Mouse (Mus musculus) v-Abl transformed pro-B cells (cell line): ENCODE data around the gene Fam219a.

Source experiments
- in situ Hi-C, 2 experiments: fragments of 400-800 bp; cut with MboI; formaldehyde crosslinking; loops; one replicate each; pipeline ENCODE4 v1.15.1; 2025; ENCODE audit not compliant: unreplicated experiment in 2 of 2

Fam219a gene

DNA sequence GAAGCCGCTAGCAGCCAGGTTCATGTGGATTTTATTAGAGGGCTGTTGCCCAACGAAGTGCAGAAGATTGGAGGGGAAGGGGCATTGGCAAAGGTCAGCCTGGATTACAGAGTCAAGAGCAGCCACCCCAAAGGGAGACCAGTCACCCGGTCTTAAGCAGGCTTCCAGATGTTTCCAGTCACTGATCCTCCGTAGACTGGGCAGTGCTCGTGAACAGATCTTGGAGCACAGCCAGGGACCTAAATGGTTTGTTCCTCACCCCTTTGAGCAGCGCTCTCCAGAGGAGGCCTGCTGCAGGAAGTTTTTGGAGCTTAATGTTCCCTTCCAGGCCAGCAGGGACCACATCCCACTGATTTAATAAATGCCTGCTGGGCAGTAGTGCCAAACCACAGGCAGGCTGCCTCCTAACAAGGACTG, 87.7 kb downstream of the Fam219a start:
- in situ Hi-C loops: no loop called here

- in situ Hi-C loops: no loop called here
Measured at GRCm38 (mm10) chr4:41480254-41480653, 89.1 kb downstream of the Fam219a start.

GRCm38 (mm10) chr4:41479456-41479804, 89.9 kb downstream of the Fam219a start:
- in situ Hi-C loops: no loop called here

GRCm38 (mm10) chr4:41478751-41479455, 90.4 kb downstream of the Fam219a start:
- in situ Hi-C loops: no loop called here

DNA sequence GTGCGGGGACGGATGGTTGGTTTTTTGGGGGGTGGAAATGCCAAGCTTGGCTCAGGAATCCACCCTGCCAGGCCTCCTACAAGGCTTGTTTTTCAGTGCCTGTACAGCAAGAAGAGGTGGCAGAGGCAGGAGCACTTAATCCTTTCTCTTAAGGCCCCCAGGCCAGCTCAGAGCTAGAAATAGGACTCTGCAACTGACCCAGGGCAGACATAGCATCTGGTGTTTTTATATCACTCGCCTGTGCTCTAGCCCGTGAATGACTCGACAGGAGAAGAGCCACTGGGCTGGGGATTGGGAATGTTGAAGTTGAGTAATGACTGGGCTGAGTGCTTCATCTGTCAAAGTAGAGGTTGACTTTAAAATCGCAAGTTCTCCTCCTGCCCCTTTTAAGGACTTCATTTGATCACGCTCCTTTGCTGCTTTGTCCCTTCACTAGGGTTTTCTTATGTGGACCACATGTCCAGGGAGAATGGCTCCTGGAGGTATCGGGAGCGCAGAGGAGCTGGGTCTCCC, 91.6 kb downstream of the Fam219a start:
- in situ Hi-C loops: no loop called here

DNA sequence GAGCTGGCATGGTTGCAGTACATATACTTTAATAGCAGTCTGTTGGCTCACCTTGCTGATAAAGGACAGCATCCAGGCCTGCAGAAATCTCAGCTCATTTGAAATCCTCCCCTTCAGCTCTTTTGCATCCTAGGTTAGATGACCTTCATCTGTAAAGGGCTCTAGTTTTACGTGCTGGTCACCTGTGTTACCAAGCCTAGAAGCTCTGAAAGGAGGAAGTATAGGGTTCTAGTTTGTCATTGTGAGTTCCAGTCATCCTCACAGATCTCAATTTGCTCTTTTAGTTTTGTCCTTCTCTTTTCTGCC, 98.0 kb downstream of the Fam219a start:
- in situ Hi-C loops: loop anchor here in 1 of 2 experiments (25.0 kb wide), 1 partner anchor 1491 kb away; the partner anchor contains the start of gene 1700022I11Rik

GRCm38 (mm10) chr4:41470684-41471383, 98.5 kb downstream of the Fam219a start:
- in situ Hi-C loops: loop anchor here in 1 of 2 experiments (25.0 kb wide), 1 partner anchor 1491 kb away; the partner anchor contains the start of gene 1700022I11Rik

DNA sequence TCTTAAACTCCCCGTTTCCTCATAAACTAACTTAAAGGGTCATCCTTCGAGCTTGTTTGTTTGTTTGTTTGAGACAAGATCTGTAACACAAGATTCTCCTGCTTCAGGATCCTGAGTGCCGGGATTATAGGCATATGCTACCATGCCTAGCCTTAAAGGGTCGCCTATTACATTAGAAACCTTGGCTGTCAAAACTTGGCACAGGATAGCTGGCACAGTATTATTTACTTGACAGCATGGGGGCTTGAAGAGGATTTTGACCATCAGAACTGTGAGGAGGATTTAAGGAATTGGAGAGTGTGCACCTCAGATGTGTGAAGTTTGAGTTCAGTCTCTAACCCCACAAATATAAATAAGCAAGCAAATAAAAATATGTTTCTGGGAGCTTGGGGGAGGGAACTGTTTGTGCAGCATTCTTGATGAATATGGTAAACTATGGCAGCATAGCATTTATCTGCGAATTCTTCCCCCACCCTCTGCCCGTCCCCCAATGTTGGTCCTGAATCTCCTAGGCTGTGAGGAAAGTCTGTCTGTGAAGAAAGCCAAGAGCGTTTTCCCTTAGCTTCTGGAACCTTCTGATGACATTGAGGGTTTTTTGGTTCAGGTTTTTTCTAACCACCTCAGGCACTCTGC, 99.2 kb downstream of the Fam219a start:
- in situ Hi-C loops: loop anchor here in 1 of 2 experiments (25.0 kb wide), 1 partner anchor 1492 kb away; the partner anchor contains the start of gene 1700022I11Rik

GRCm38 (mm10) chr4:41469199-41469598, 100.1 kb downstream of the Fam219a start:
- in situ Hi-C loops: loop anchor here (5.0 to 25.0 kb wide), 3 partner anchors 143 to 1493 kb away; partner anchors contain the start of genes Rpp25l (in 2 of the 2) and 1700022I11Rik (in 1 of the 2)

- in situ Hi-C loops: loop anchor here (5.0 to 25.0 kb wide), 3 partner anchors 144 to 1494 kb away; partner anchors contain the start of genes Rpp25l (in 2 of the 2) and 1700022I11Rik (in 1 of the 2)
Measured at GRCm38 (mm10) chr4:41468396-41469080, 100.8 kb downstream of the Fam219a start.
